Mouse (Mus musculus) right cerebral cortex, postnatal 14 days (tissue): ENCODE data around the gene Olfr395.
"Not testable (repeated sequence)": the region's sequence is repeated elsewhere in the genome, so short reads cannot be mapped to it uniquely, and the experiment has no call there.

Source experiments
- DNase-seq: peaks from one replicate; pipeline ENCODE4 v3.0.0; 2022

The Olfr395 gene

GRCm38 (mm10) chr11:73909199-73909598, at the start of gene Olfr395:
TSS of gene Olfr395 (minus strand) at chr11:73909299.
- DNase-seq = not testable (repeated sequence)

GRCm38 (mm10) chr11:73936377-73936776, 27.3 kb upstream of the Olfr395 start, which contains the start of gene Olfr23:
TSS of gene Olfr23 (plus strand) at chr11:73936677.
- no peak for DNase-seq

GRCm38 (mm10) chr11:73890671-73891070, 18.4 kb downstream of the Olfr395 start, which contains the start of gene Olfr394:
TSS of gene Olfr394 (minus strand) at chr11:73890771.
- no peak for DNase-seq
